Mouse (Mus musculus) midbrain, embryonic 12.5 days (tissue): Measurements from ENCODE around the gene Csrp2. TPM values are rescaled to one million over a fixed set of nuclear protein-coding genes. Genes with fewer than 3 reads are reported as not detected.

Experiments used
- ATAC-seq: fragments of 200-750 bp; cut with Nextera tagmentation; 2 replicates; pipeline ENCODE4 v1.8.0; 2017; ENCODE audit warnings: low read depth, moderate TSS enrichment, moderate library complexity; ENCODE audit not compliant: low FRiP score
- H3K27ac ChIP-seq: fragments of 300-500 bp; sonication (generic); replicated peaks from 2 replicates; pipeline ENCODE4 v1.5.1; 2016; ENCODE audit warnings: mild to moderate bottlenecking
- H3K27me3 ChIP-seq: fragments of 300-500 bp; sonication (generic); 2 replicates; pipeline ENCODE4 v1.6.1; 2016; ENCODE audit warnings: mild to moderate bottlenecking
- H3K36me3 ChIP-seq: fragments of 300-500 bp; sonication (generic); 2 replicates; pipeline ENCODE4 v1.6.1; 2016
- H3K4me1 ChIP-seq: fragments of 300-500 bp; sonication (generic); 2 replicates; pipeline ENCODE4 v1.6.1; 2016
- H3K4me2 ChIP-seq: fragments of 300-500 bp; sonication (generic); replicated peaks from 2 replicates; pipeline ENCODE4 v1.6.1; 2016; ENCODE audit warnings: mild to moderate bottlenecking, moderate library complexity
- H3K4me3 ChIP-seq: fragments of 300-500 bp; sonication (generic); 2 replicates; pipeline ENCODE4 v1.5.1; 2016; ENCODE audit warnings: mild to moderate bottlenecking
- H3K9ac ChIP-seq: fragments of 300-500 bp; sonication (generic); replicated peaks from 2 replicates; pipeline ENCODE4 v1.6.1; 2016; ENCODE audit warnings: mild to moderate bottlenecking, moderate library complexity
- H3K9me3 ChIP-seq: fragments of 300-500 bp; sonication (generic); 2 replicates; pipeline ENCODE4 v1.6.1; 2016; ENCODE audit warnings: mild to moderate bottlenecking
- WGBS: fragments of 180-500 bp; shearing (Covaris S2); methylation state at CpG from one replicate; pipeline ENCODE4 v1.1.7; 2016; 5-methylcytosine and 5-hydroxymethylcytosine counted together
- polyA plus RNA-seq: library from polyadenylated mRNA; unstranded; fragments of >200 nt; fragmentation: Nextera tagmentation; extraction: Ambion mirVana; gene quantifications from 2 replicates; pipeline ENCODE4 v1.2.1, GENCODE M21; 2016

Gene Csrp2
- polyA plus RNA-seq, 1 experiment from 2014 or later = 157 TPM

DNA sequence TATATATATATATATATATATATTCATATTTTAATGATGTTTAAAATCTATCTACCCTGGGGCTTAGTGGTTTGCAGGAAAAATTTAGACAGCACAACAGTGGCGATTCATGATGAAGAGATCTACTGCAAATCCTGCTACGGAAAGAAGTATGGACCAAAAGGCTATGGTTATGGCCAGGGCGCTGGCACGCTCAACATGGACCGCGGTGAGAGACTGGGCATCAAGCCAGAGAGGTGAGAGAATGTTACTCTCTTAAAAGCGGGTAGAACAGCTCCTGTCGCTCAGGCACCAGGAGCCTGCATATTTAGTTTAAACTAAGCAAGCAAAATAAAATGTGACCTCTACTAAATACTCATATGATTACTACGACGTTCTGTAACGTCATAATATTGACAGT, 15.5 kb downstream of the Csrp2 start:
- peaks cover 25% of the 10 kb centered on the region for H3K4me1 ChIP-seq
- WGBS = 93% methylated on average over 11 of the region's 11 CpGs
- no peaks in the 10 kb centered on the region for H3K9me3 ChIP-seq
- no peak overlapping the region for H3K9ac ChIP-seq
- H3K4me2 ChIP-seq = no peak overlapping the region
- H3K27me3 ChIP-seq = no peaks in the 10 kb centered on the region
- H3K36me3 ChIP-seq = peaks cover 31% of the 10 kb centered on the region
- H3K27ac ChIP-seq = no peak overlapping the region
- ATAC-seq = no peak
- H3K4me3 ChIP-seq = no peak overlapping the region

DNA sequence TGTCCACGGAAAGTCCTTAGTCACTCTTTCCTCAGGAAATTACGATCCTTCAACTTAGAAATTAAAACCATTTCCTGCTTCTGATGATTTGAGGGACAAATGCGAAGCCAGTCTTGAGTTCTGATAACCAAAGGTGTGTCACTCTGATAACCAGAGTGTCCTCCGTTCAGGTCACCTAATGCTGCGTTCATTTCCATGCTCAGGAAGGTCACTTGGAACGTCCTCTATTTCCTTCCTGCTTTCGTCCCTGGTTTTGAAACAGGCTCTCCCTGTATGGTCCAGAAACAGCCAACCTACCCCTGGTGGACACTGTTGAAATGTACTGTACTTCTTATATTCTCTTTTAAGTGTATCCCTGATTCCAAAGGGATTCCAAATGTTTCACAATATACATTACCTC, 16.1 kb downstream of the Csrp2 start:
- WGBS = 90% methylated on average over 7 of the region's 7 CpGs
- no peaks in the 10 kb centered on the region for H3K27me3 ChIP-seq

DNA sequence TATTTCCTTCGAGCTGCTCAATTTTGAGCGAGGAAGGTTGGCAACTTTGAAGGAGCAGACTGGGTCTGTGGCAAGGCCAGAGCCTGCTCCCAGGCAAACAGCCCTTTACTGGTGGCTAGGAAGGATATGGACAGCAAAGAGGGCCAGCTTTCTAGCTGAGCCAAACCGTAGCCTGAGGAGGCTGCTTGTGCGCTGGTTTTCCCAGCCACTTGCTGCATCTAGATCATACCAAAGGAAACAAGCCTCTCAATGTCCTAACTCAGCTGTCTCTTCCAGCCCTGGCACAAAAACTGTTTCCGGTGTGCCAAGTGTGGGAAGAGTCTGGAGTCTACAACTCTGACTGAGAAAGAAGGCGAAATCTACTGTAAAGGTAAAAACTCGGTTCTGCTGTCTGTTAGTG, 18.8 kb downstream of the Csrp2 start:
- no peaks in the 10 kb centered on the region for H3K4me1 ChIP-seq
- H3K4me2 ChIP-seq = no peak overlapping the region
- 95% methylated on average over 7 of the region's 7 CpGs for WGBS
- H3K4me3 ChIP-seq = no peak overlapping the region
- no peaks in the 10 kb centered on the region for H3K9me3 ChIP-seq
- no peaks in the 10 kb centered on the region for H3K27me3 ChIP-seq
- H3K9ac ChIP-seq = no peak overlapping the region
- no peak overlapping the region for H3K27ac ChIP-seq
- peaks cover 50% of the 10 kb centered on the region for H3K36me3 ChIP-seq
- ATAC-seq = no peak

More for the DNA sequence above, 16.1 kb downstream of the Csrp2 start:
- Histone ChIP-seq H3K4me2 (no peak overlapping the region), H3K9me3 (no peaks in the 10 kb centered on the region), H3K36me3 (peaks cover 32% of the 10 kb centered on the region), H3K4me1 (peaks cover 19% of the 10 kb centered on the region), H3K27ac (no peak overlapping the region), H3K4me3 (no peak overlapping the region), H3K9ac (no peak overlapping the region)
- no peak for ATAC-seq

DNA sequence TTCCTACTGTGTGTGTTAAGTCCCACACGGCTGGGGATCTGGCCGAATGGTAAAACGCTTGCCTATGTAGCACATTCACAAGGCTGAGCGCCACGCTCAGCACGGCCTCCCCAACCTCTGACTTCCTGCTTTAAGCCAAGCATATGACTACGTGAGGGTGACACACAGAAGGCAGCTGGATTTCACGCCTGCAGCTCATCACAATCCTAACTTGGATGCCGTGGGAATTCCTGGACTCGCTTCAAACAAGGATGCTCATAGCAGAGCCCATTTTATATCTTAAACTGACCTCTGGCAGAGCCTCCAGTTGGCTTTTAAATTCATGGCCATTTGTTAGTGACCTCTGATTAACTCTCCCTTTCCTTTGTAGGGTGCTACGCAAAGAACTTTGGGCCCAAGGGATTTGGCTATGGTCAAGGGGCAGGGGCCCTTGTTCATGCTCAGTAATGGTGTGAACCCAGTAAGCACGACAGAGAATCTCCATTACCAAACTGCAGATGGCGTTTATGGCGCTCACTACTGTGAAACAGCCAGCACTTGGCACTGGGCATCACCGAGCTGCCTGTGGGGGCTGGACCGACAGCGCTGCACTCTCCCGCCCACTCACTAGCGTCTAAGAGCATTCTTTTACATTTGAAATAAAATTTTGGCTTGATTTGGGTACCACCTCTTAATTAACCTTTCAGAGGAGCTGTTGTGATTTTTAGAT, 19.4 kb downstream of the Csrp2 start:
- Histone ChIP-seq H3K27me3 (no peaks in the 10 kb centered on the region), H3K9ac (no peak overlapping the region), H3K9me3 (no peaks in the 10 kb centered on the region), H3K27ac (no peak overlapping the region), H3K4me3 (no peak overlapping the region), H3K4me1 (no peaks in the 10 kb centered on the region), H3K36me3 (peaks cover 50% of the 10 kb centered on the region), H3K4me2 (no peak overlapping the region)
- WGBS = 88% methylated on average over 19 of the region's 19 CpGs
- no peak for ATAC-seq

- no peak for ATAC-seq
- Histone ChIP-seq H3K9ac (no peak overlapping the region), H3K4me1 (no peaks in the 10 kb centered on the region), H3K4me2 (no peak overlapping the region), H3K36me3 (peaks cover 53% of the 10 kb centered on the region), H3K4me3 (no peak overlapping the region), H3K27me3 (no peaks in the 10 kb centered on the region), H3K9me3 (no peaks in the 10 kb centered on the region), H3K27ac (no peak overlapping the region)
- WGBS = 84% methylated on average over 4 of the region's 4 CpGs
These were observed 20.1 kb downstream of the Csrp2 start for GRCm38 (mm10) chr10:110939717-110940116.

GRCm38 (mm10) chr10:110940740-110941398, 21.3 kb downstream of the Csrp2 start:
- no peak overlapping the region for H3K4me2 ChIP-seq
- no peak overlapping the region for H3K27ac ChIP-seq
- no peaks in the 10 kb centered on the region for H3K9me3 ChIP-seq
- ATAC-seq = no peak
- no peaks in the 10 kb centered on the region for H3K4me1 ChIP-seq
- no peak overlapping the region for H3K9ac ChIP-seq
- H3K36me3 ChIP-seq = peaks cover 58% of the 10 kb centered on the region
- no peak overlapping the region for H3K4me3 ChIP-seq
- WGBS = 89% methylated on average over 13 of the region's 13 CpGs
- H3K27me3 ChIP-seq = no peaks in the 10 kb centered on the region

GRCm38 (mm10) chr10:110941968-110942367, 22.4 kb downstream of the Csrp2 start:
- no peaks in the 10 kb centered on the region for H3K27me3 ChIP-seq
- ATAC-seq = no peak
- no peak overlapping the region for H3K4me2 ChIP-seq
- H3K27ac ChIP-seq = no peak overlapping the region
- H3K4me1 ChIP-seq = no peaks in the 10 kb centered on the region
- H3K36me3 ChIP-seq = peaks cover 60% of the 10 kb centered on the region
- whole genome bisulfite sequencing = 94% methylated on average over 11 of the region's 11 CpGs
- no peak overlapping the region for H3K4me3 ChIP-seq
- no peak overlapping the region for H3K9ac ChIP-seq
- H3K9me3 ChIP-seq = no peaks in the 10 kb centered on the region

GRCm38 (mm10) chr10:110942806-110943205, 23.2 kb downstream of the Csrp2 start:
- Histone ChIP-seq H3K4me1 (no peaks in the 10 kb centered on the region), H3K9ac (no peak overlapping the region), H3K36me3 (peaks cover 60% of the 10 kb centered on the region), H3K27ac (no peak overlapping the region), H3K27me3 (no peaks in the 10 kb centered on the region), H3K9me3 (no peaks in the 10 kb centered on the region), H3K4me2 (no peak overlapping the region), H3K4me3 (no peak overlapping the region)
- ATAC-seq = no peak
- WGBS = 91% methylated on average over 9 of the region's 9 CpGs

DNA sequence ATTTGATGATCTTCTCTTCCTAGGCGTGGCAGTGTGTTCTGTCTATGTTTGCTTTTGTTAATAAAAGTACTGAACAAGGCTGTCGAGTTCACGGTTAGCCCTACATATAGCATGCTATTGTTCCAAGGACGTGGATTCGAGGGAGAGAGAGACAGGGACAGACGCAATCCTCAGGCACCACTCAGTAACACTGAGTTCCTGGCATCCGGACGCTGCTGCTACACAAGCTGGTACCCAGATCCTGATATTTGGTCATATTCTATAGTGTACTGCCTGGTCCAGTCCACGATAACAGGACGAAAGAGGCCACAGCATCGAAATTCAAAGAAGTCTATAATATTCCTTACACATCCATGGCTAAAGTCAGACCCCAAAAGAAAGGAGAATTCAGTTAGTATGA, 24.6 kb downstream of the Csrp2 start:
- H3K27me3 ChIP-seq = no peaks in the 10 kb centered on the region
- ATAC-seq = no peak
- H3K4me2 ChIP-seq = no peak overlapping the region
- H3K4me1 ChIP-seq = no peaks in the 10 kb centered on the region
- H3K4me3 ChIP-seq = no peak overlapping the region
- H3K27ac ChIP-seq = no peak overlapping the region
- H3K9me3 ChIP-seq = no peaks in the 10 kb centered on the region
- peaks cover 52% of the 10 kb centered on the region for H3K36me3 ChIP-seq
- H3K9ac ChIP-seq = no peak overlapping the region
- WGBS = 93% methylated on average over 11 of the region's 11 CpGs

DNA sequence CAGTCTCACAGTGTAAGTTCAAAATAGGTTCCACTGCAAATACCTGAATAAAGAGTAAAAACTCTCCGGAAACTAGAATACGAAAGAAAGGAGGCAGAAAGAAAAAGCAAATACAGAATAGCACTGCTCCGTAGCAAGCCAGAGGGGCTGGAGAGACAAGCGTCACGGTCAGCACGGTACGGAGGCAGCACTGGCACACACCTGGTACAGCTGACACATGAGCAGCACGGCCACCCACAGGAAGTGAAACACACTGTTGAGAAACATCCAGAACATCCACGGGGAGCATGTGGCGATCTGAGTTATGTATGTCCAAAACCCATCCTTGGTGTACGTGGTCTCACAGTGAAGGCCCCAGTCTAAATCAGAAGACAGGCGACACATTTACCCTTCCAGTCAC, 26.4 kb downstream of the Csrp2 start:
- 91% methylated on average over 12 of the region's 12 CpGs for WGBS

GRCm38 (mm10) chr10:110947574-110947973, 28.0 kb downstream of the Csrp2 start:
- H3K4me3 ChIP-seq = no peak overlapping the region
- ATAC-seq = no peak
- H3K9me3 ChIP-seq = no peaks in the 10 kb centered on the region
- no peak overlapping the region for H3K27ac ChIP-seq
- H3K9ac ChIP-seq = no peak overlapping the region
- WGBS = 91% methylated on average over 4 of the region's 4 CpGs
- H3K27me3 ChIP-seq = no peaks in the 10 kb centered on the region
- H3K36me3 ChIP-seq = peaks cover 45% of the 10 kb centered on the region
- no peaks in the 10 kb centered on the region for H3K4me1 ChIP-seq
- H3K4me2 ChIP-seq = no peak overlapping the region

More for the DNA sequence above, 26.4 kb downstream of the Csrp2 start:
- ATAC-seq = no peak
- Histone ChIP-seq H3K9ac (no peak overlapping the region), H3K4me1 (no peaks in the 10 kb centered on the region), H3K4me3 (no peak overlapping the region), H3K36me3 (peaks cover 52% of the 10 kb centered on the region), H3K27me3 (no peaks in the 10 kb centered on the region), H3K9me3 (no peaks in the 10 kb centered on the region), H3K4me2 (no peak overlapping the region), H3K27ac (no peak overlapping the region)

- WGBS = 100% methylated on average over 1 of the region's 1 CpGs
- Histone ChIP-seq H3K9me3 (no peaks in the 10 kb centered on the region), H3K27me3 (no peaks in the 10 kb centered on the region), H3K27ac (no peak overlapping the region), H3K4me3 (no peak overlapping the region), H3K4me1 (no peaks in the 10 kb centered on the region), H3K9ac (no peak overlapping the region), H3K4me2 (no peak overlapping the region), H3K36me3 (peaks cover 47% of the 10 kb centered on the region)
- no peak for ATAC-seq
These were observed 31.5 kb downstream of the Csrp2 start for GRCm38 (mm10) chr10:110951112-110951511.
